Mouse (Mus musculus): ENCODE data around the gene Vmn2r51. TPM values are rescaled to one million over a fixed set of nuclear protein-coding genes. Genes with fewer than 3 reads are reported as not detected.
"Not testable (repeated sequence)": the region's sequence is repeated elsewhere in the genome, so short reads cannot be mapped to it uniquely, and the experiment has no call there.

The Vmn2r51 gene
- not detected for polyA plus RNA-seq (2012; fragmentation: generic; extraction: Trizol)
- long read RNA-seq, experiment 1 = 0 reads
- long read RNA-seq, experiment 2 = 0 reads

DNA sequence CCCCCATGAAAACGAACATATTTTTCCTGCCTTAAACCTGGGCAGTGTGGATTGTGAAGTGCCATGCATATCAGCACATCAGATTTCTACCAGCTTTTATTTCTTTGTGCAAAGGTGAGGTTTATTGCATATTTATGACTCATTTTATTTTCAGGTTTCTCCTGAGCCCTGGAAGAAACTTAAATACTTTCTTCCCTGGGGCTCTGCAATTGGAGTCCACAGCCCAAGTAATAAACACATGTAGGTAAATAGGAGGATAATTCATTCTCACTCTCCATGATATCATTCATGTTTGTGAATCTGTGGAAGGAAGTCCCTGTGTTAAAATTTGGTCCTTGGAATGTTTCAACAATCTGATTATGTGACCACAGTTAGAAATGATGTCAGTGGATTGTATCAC, at the start of gene Vmn2r51:
Gene Vmn2r51 (minus strand): TSS at position 101 of the 400 bp plus-strand sequence.
- not testable (repeated sequence) for H3K79me2 ChIP-seq (ENCODE audit: control insufficient read depth, insufficient read depth); H3K79me3 ChIP-seq (ENCODE audit: low read depth); H3K4me3 ChIP-seq (ENCODE audit: insufficient read depth, poor library complexity, severe bottlenecking); H3K36me3 ChIP-seq (ENCODE audit: control insufficient read depth, insufficient read depth); H3K27me3 ChIP-seq (ENCODE audit: control insufficient read depth, insufficient read depth, insufficient read length); H3ac ChIP-seq (ENCODE audit: control insufficient read depth, insufficient read length, low read depth)

DNA sequence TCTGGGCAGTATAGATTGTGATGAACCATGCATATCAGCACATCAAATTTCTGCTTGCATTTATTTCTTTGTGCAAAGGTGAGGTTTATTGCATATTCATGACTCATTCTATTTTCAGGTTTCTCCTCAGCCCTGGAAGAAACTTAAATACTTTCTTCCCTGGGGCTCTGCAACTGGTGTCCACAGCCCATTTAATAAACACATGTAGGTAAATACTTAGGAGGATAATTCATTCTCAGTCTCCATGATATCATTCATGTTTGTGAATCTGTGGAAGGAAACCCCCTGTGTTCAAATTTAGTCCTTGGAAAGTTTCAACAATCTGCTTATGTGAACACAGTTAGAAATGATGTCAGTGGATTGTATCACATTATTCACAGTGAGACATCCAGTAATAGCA, 52.3 kb downstream of the Vmn2r51 start, which contains the start of gene Vmn2r50:
Gene Vmn2r50 (minus strand): TSS at position 101 of the 400 bp plus-strand sequence.
- not testable (repeated sequence) for H3K79me3 ChIP-seq (ENCODE audit: low read depth); H3K27me3 ChIP-seq (ENCODE audit: control insufficient read depth, insufficient read depth, insufficient read length); H3K4me3 ChIP-seq (ENCODE audit: insufficient read depth, poor library complexity, severe bottlenecking); H3K79me2 ChIP-seq (ENCODE audit: control insufficient read depth, insufficient read depth); H3ac ChIP-seq (ENCODE audit: control insufficient read depth, insufficient read length, low read depth); H3K36me3 ChIP-seq (ENCODE audit: control insufficient read depth, insufficient read depth)

Other genes starting within 250 kb of the Vmn2r51 start
- not detected for gene Vmn2r48, start 152.2 kb downstream of the Vmn2r51 start, polyA plus RNA-seq (2012; fragmentation: generic; extraction: Trizol)
- not detected for gene Vmn2r49, start 113.5 kb downstream of the Vmn2r51 start, polyA plus RNA-seq (2012; fragmentation: generic; extraction: Trizol)
- gene Vmn2r50, start 52.4 kb downstream of the Vmn2r51 start, polyA plus RNA-seq (2012; fragmentation: generic; extraction: Trizol) = not detected
- not detected for gene Vmn2r52, start 70.8 kb upstream of the Vmn2r51 start, polyA plus RNA-seq (2012; fragmentation: generic; extraction: Trizol)
- gene Vmn1r66, start 172.3 kb upstream of the Vmn2r51 start, polyA plus RNA-seq (2012; fragmentation: generic; extraction: Trizol) = not detected